Mouse (Mus musculus): ENCODE results near the gene 2310057M21Rik.

- TF ChIP-seq EP300 (IDR thresholded peaks at IDR 0.05; ENCODE audit: low read depth in 1 of 2, low read length in 2 of 2) (no peak), ZNF384 (IDR thresholded peaks at IDR 0.05; ENCODE audit: low read depth, low read length) (no peak), HCFC1 (IDR thresholded peaks at IDR 0.05; ENCODE audit: low read depth, low read length) (no peak), USF2 (IDR thresholded peaks at IDR 0.05; ENCODE audit: borderline replicate concordance in 1 of 2, insufficient read depth in 1 of 2, low read depth in 1 of 2, low read length in 2 of 2) (no peak), POLR2A (IDR thresholded peaks at IDR 0.05; ENCODE audit: control insufficient read depth in 1 of 2, insufficient read depth in 1 of 2, low read depth in 1 of 2, low read length in 2 of 2, poor library complexity in 1 of 2) (no peak), ETS1 (IDR thresholded peaks at IDR 0.05; ENCODE audit: low read depth, low read length) (no peak)
These were observed 47.4 kb upstream of the 2310057M21Rik start for GRCm38 (mm10) chr7:131409988-131410385.
